36 mouse cellular contexts compared by ENCODE assay signal in genomic region chr2:172076295-172076694, GRCm38 (mm10). TPM values are rescaled to one million over a fixed set of nuclear protein-coding genes. Genes with fewer than 3 reads are reported as not detected.
"Had no signal": no experiment of that assay in that cellular context is flagged by ENCODE, and none has a peak within 500 bp of the region (broad histone marks: within the 10 kb centered on the region; RNA-seq: fewer than 3 reads in every experiment).

No protein-coding gene starts in this region.

- H3K9ac ChIP-seq: heart, embryonic 12.5 days; heart, embryonic 13.5 days; heart, embryonic 15.5 days; hindbrain, embryonic 12.5 days; hindbrain, embryonic 13.5 days; hindbrain, embryonic 14.5 days; hindbrain, embryonic 15.5 days; intestine, embryonic 15.5 days; kidney, embryonic 15.5 days had no signal

- H3K27me3 ChIP-seq: heart, embryonic 12.5 days; heart, embryonic 13.5 days; heart, embryonic 15.5 days; hindbrain, embryonic 12.5 days; hindbrain, embryonic 13.5 days; hindbrain, embryonic 15.5 days; intestine, embryonic 15.5 days; kidney, embryonic 15.5 days had no signal

- H3K9me3 ChIP-seq: heart, embryonic 10.5 days; heart, embryonic 12.5 days; heart, embryonic 13.5 days; heart, embryonic 15.5 days; hindbrain, embryonic 10.5 days; hindbrain, embryonic 12.5 days; hindbrain, embryonic 13.5 days; hindbrain, embryonic 15.5 days; intestine, embryonic 15.5 days; kidney, embryonic 15.5 days had no signal

- H3K4me1 ChIP-seq: heart, embryonic 10.5 days; heart, embryonic 12.5 days; heart, embryonic 13.5 days; heart, embryonic 15.5 days; hindbrain, embryonic 10.5 days; hindbrain, embryonic 12.5 days; hindbrain, embryonic 13.5 days; hindbrain, embryonic 15.5 days; intestine, embryonic 15.5 days; kidney, embryonic 15.5 days had no signal

- H3K36me3 ChIP-seq: heart, embryonic 10.5 days; heart, embryonic 12.5 days; heart, embryonic 13.5 days; heart, embryonic 15.5 days; hindbrain, embryonic 10.5 days; hindbrain, embryonic 12.5 days; hindbrain, embryonic 13.5 days; hindbrain, embryonic 15.5 days; intestine, embryonic 15.5 days; kidney, embryonic 15.5 days had no signal

- ATAC-seq: hindbrain, embryonic 16.5 days; hindbrain, postnatal 0 days; inflammation-experienced regulatory T-cells, adult 6 months; intestine, embryonic 15.5 days; intestine, embryonic 16.5 days; intestine, postnatal 0 days had no signal

- H3K4me2 ChIP-seq: heart, embryonic 11.5 days; heart, embryonic 12.5 days; heart, embryonic 13.5 days; heart, embryonic 15.5 days; hindbrain, embryonic 12.5 days; hindbrain, embryonic 13.5 days; hindbrain, embryonic 14.5 days; hindbrain, embryonic 15.5 days; intestine, embryonic 15.5 days; kidney, embryonic 15.5 days had no signal

- H3K27ac ChIP-seq: heart, embryonic 10.5 days; heart, embryonic 13.5 days; heart, embryonic 15.5 days; hindbrain, embryonic 10.5 days; hindbrain, embryonic 12.5 days; hindbrain, embryonic 13.5 days; hindbrain, embryonic 14.5 days; hindbrain, embryonic 15.5 days; hindbrain, postnatal 0 days; intestine, embryonic 15.5 days; kidney, embryonic 15.5 days; kidney, postnatal 0 days; layer of hippocampus, adult 2 months had no signal

- DNase-seq: heart, postnatal 10 days; heart, postnatal 14 days; heart, postnatal 36 days; heart, postnatal 4 days; kidney, adult 11 months; kidney, adult 18-20 months; kidney, adult 2 months; kidney, adult 8-10 months; kidney, adult 9 months; kidney, postnatal 10 days; kidney, postnatal 14 days; kidney, postnatal 25 days; kidney, postnatal 36 days; kidney, postnatal 4 days; layer of hippocampus, adult 9-11 months; layer of hippocampus, postnatal 36 days had no signal

- H3K4me3 ChIP-seq: heart, embryonic 10.5 days; heart, embryonic 12.5 days; heart, embryonic 13.5 days; heart, embryonic 15.5 days; hindbrain, embryonic 10.5 days; hindbrain, embryonic 12.5 days; hindbrain, embryonic 13.5 days; hindbrain, embryonic 15.5 days; intestine, embryonic 15.5 days; kidney, embryonic 15.5 days; layer of hippocampus, adult 2 months had no signal

RNA-seq across cellular contexts. Expression of gene Cbln4, which starts 33.0 kb away (rescaled TPM):
- polyA plus RNA-seq: heart, postnatal 0 days; kidney, adult 2 months had no signal
